Mouse (Mus musculus) left cerebral cortex, postnatal 25 days (tissue): ENCODE data around the gene Bnc2. TPM values are rescaled to one million over a fixed set of nuclear protein-coding genes. Genes with fewer than 3 reads are reported as not detected.

Experiments used
- DNase-seq, 2 experiments: peaks; one replicate each; pipeline ENCODE4 v3.0.0; 2022; ENCODE audit warnings: low spot score in 2 of 2, mixed read lengths in 1 of 2
- intact Hi-C: fragments of 180-260 bp; cut with DNase I; formaldehyde crosslinking; loops from one replicate; pipeline ENCODE4 v1.15.1; 2025
- total RNA-seq, 2 experiments: library from RNA; stranded (reverse); gene quantifications; 2 replicates each; pipeline ENCODE4 v1.2.3; 2021

The Bnc2 gene
- total RNA-seq, 2 experiments from 2014 or later, result 1.6 to 2.3 TPM

- intact Hi-C loops, result no loop called here
- no peak for DNase-seq
Measured at GRCm38 (mm10) chr4:84453586-84453985, 221.5 kb downstream of the Bnc2 start.

- intact Hi-C loops, result no loop called here
- DNase-seq, result no peak
Measured at GRCm38 (mm10) chr4:84452642-84453041, 222.4 kb downstream of the Bnc2 start.

GRCm38 (mm10) chr4:84449246-84450005, 225.6 kb downstream of the Bnc2 start:
- no peak for DNase-seq
- intact Hi-C loops, result no loop called here

GRCm38 (mm10) chr4:84433324-84433723, 241.8 kb downstream of the Bnc2 start:
- no peak for DNase-seq
- intact Hi-C loops, result no loop called here

GRCm38 (mm10) chr4:84431677-84432515, 243.2 kb downstream of the Bnc2 start:
- DNase-seq, result no peak
- intact Hi-C loops, result no loop called here

GRCm38 (mm10) chr4:84427955-84428354, 247.1 kb downstream of the Bnc2 start:
- intact Hi-C loops, result no loop called here
- no peak for DNase-seq

- intact Hi-C loops, result no loop called here
- no peak for DNase-seq
Measured at GRCm38 (mm10) chr4:84411431-84411830, 263.6 kb downstream of the Bnc2 start.

- intact Hi-C loops, result no loop called here
- peak in 1 of 2 experiments; percentile 14 for DNase-seq
Measured at GRCm38 (mm10) chr4:84407328-84408028, 267.6 kb downstream of the Bnc2 start.

- intact Hi-C loops, result no loop called here
- DNase-seq, result no peak
Measured at GRCm38 (mm10) chr4:84403356-84404145, 271.5 kb downstream of the Bnc2 start.

- peak in 1 of 2 experiments; percentile 91 for DNase-seq
- intact Hi-C loops, result no loop called here
Measured at GRCm38 (mm10) chr4:84388991-84389390, 286.1 kb downstream of the Bnc2 start.

GRCm38 (mm10) chr4:84385156-84385555, 289.9 kb downstream of the Bnc2 start:
- DNase-seq, result no peak
- intact Hi-C loops, result no loop called here

GRCm38 (mm10) chr4:84379289-84379688, 295.8 kb downstream of the Bnc2 start:
- intact Hi-C loops, result no loop called here
- DNase-seq, result no peak

- DNase-seq, result peak in 1 of 2 experiments; percentile 49
- intact Hi-C loops, result no loop called here
Measured at GRCm38 (mm10) chr4:84377513-84377912, 297.6 kb downstream of the Bnc2 start.

GRCm38 (mm10) chr4:84362337-84362823, 312.7 kb downstream of the Bnc2 start:
- intact Hi-C loops, result no loop called here
- DNase-seq, result no peak

- DNase-seq, result no peak
- intact Hi-C loops, result no loop called here
Measured at GRCm38 (mm10) chr4:84361165-84361564, 313.9 kb downstream of the Bnc2 start.

- DNase-seq, result no peak
- intact Hi-C loops, result no loop called here
Measured at GRCm38 (mm10) chr4:84359996-84360395, 315.1 kb downstream of the Bnc2 start.

- no peak for DNase-seq
- intact Hi-C loops, result no loop called here
Measured at GRCm38 (mm10) chr4:84358204-84358603, 316.9 kb downstream of the Bnc2 start.

GRCm38 (mm10) chr4:84357382-84357781, 317.7 kb downstream of the Bnc2 start:
- intact Hi-C loops, result no loop called here
- DNase-seq, result no peak

- no peak for DNase-seq
- intact Hi-C loops, result no loop called here
Measured at GRCm38 (mm10) chr4:84356468-84357153, 318.5 kb downstream of the Bnc2 start.
